Mouse (Mus musculus) cortical plate, adult 2 months (tissue): Measurements from ENCODE around the gene Mfsd2b. TPM values are rescaled to one million over a fixed set of nuclear protein-coding genes. Genes with fewer than 3 reads are reported as not detected.

Experiments
- H3K27ac ChIP-seq: fragments of 200-500 bp; 2 replicates; pipeline ENCODE4 v1.5.1; 2012; ENCODE audit warnings: low read length, control low read depth, inconsistent platforms; ENCODE audit not compliant: insufficient read depth
- H3K4me1 ChIP-seq: fragments of 200-500 bp; 2 replicates; pipeline ENCODE4 v1.6.1; 2011; ENCODE audit warnings: low read length; ENCODE audit not compliant: control insufficient read depth, insufficient read depth
- H3K4me3 ChIP-seq: fragments of 200-500 bp; 2 replicates; pipeline ENCODE4 v1.5.1; 2011; ENCODE audit warnings: mild to moderate bottlenecking, low read length, control low read depth; ENCODE audit not compliant: insufficient read depth
- CTCF ChIP-seq: fragments of 200-500 bp; IDR thresholded peaks from 2 replicates; pipeline ENCODE4 v1.5.1; 2011; ENCODE audit warnings: mild to moderate bottlenecking, control low read depth, low read length; ENCODE audit not compliant: insufficient read depth; ENCODE audit errors: extremely low read depth
- POLR2A ChIP-seq: fragments of 200-500 bp; IDR thresholded peaks from 2 replicates; pipeline ENCODE4 v1.6.1; 2011; ENCODE audit warnings: mild to moderate bottlenecking, low read length, control low read depth; ENCODE audit not compliant: insufficient read depth; ENCODE audit errors: extremely low read depth
- polyA plus RNA-seq: library from polyadenylated mRNA; depleted of rRNA; stranded (reverse); fragments of >200 nt; gene quantifications from 2 replicates; pipeline ENCODE4 v1.2.3, GENCODE M21; 2012

The Mfsd2b gene
- polyA plus RNA-seq, 1 experiment: 1.5 TPM

DNA sequence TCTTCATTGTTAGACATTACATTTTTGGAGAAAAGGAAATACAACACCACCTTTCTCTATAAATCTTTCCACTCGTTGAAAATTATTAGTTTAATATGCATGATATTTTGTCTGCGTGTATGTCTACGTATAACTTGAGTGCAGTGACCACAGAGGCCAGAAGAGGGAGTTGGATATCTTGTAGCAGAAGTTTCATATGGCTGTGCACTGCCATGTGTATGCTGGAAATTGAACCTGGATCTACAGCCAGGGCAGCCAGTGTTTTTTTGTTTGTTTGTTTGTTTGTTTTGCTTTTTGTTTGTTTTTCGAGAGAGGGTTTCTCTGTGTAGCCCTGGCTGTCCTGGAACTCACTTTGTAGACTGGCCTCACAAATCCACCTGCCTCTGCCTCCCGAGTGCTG lies 4.9 kb upstream of the Mfsd2b start:
- Histone ChIP-seq H3K4me3 (no peak overlapping the region), H3K27ac (no peak overlapping the region), H3K4me1 (no peaks in the 10 kb centered on the region)
- TF ChIP-seq CTCF (no peak), POLR2A (no peak)

DNA sequence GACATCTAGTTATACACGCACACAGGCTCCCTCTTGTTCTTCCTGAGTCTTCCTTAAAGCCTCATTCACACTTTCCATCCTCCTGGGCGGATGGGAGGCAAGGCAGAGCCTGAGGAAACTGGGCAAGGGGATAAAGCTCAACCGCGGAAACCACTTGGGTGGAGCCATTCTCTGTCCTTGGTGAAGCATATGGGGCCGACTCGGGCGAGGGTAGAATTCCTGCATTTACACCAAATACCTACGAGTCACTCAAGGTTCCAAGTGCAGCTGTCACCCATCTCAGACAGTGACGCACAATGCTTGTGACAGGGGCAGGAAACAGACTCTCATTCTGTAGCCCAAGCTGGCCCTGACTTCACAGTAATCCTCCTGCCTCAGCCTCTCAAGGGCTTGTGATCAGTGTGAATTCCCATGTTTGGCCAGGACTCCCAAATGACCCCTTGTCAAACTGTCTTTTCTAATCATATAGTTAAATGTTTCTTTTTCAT lies 4.2 kb upstream of the Mfsd2b start:
- 0 out of 2 replicates have a peak, but pooled peaks cover 2% of the 10 kb centered on the region for H3K4me1 ChIP-seq
- no peak overlapping the region for H3K4me3 ChIP-seq
- H3K27ac ChIP-seq: no peak overlapping the region
- TF ChIP-seq POLR2A (no peak), CTCF (no peak)

DNA sequence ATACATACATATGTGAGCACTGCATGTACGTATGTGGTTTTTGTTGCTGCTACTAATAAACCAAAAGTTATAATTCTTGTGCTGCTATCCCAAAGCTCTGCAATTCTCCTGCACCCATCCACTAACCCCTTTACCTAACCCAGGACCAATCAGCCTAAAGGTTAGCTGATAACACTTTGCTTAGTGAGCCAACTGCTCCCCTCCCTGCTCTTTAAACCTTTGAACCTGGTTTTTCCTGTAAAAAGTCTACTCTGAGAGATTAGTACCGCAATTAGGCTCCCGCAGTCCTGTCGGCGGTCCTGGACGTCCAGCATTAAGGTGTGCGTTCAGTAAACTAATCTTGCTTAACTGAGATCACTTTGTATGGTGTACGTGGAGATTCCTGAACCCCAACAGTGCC lies 1.5 kb upstream of the Mfsd2b start:
- H3K4me3 ChIP-seq: no peak overlapping the region
- H3K4me1 ChIP-seq: 0 out of 2 replicates have a peak, but pooled peaks cover 2% of the 10 kb centered on the region
- TF ChIP-seq POLR2A (no peak), CTCF (no peak)
- H3K27ac ChIP-seq: no peak overlapping the region

DNA sequence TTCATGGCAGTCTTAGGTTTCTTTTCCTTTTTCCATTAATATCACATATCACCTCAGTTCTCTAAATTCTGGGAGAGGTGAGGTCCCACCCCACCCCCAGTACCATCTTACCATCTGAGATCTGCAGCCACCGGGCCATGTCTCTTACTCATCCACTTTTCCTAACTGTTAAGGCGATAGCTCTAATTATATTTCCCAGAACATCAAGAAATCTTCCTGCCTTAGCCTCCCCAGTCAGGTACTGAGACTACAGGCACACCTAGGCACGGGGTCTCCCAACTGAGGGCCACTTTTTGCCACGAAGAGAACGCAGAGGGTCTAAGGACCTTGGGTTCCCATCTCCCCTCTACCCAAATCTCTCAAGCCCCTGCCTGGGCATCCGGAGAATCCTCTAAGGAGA lies 628 bp downstream of the Mfsd2b start:
- H3K27ac ChIP-seq: no peak overlapping the region
- TF ChIP-seq CTCF (no peak), POLR2A (no peak)
- H3K4me1 ChIP-seq: 0 out of 2 replicates have a peak, but pooled peaks cover 2% of the 10 kb centered on the region
- no peak overlapping the region for H3K4me3 ChIP-seq

DNA sequence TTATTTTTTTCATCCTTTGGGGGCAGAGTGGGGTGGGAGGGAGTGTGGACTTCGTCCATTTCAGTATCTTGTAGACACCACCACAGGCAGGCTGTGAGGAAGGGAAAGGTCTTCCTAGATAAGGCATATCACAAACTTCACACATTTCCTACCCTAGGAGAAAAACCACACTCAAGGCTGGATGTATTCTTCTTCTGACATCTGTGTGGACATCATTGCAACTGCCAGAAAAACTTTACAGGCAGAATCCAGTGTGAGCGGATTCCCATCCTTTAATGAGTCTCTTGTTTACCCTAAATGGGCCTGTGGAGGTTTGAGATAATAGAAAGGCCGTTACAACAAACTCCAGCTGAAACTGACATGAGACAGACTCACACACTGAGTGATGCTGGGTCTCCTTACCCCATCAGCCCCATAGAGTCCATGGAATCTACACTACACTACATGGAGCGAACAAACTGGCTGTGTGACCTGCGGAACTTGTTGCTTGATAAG lies 1.1 kb downstream of the Mfsd2b start:
- no peak for TF ChIP-seq POLR2A
- no peak for TF ChIP-seq CTCF
- H3K27ac ChIP-seq: no peak overlapping the region
- no peak overlapping the region for H3K4me3 ChIP-seq
- H3K4me1 ChIP-seq: 0 out of 2 replicates have a peak, but pooled peaks cover 2% of the 10 kb centered on the region

DNA sequence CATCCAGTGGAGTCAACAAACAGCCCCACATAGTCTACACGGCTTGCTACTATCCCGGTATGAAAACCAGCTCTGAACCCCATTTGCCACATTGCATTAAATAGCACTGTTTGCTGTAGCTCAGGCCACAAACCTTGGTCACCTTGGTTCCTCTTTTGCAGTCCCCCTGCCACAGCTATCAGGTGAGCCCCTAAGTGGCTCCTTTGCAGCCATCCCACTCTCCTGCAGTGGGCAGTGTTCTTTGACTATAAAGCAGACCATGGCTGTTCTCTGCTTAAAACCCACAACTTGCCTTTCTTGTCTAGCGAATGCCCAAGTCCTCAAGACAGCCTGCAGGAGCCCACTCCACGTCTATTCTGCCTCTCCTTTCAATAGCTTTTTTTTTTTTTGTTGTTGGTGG lies 1.9 kb downstream of the Mfsd2b start:
- Histone ChIP-seq H3K4me3 (no peak overlapping the region), H3K27ac (no peak overlapping the region), H3K4me1 (0 out of 2 replicates have a peak, but pooled peaks cover 2% of the 10 kb centered on the region)
- TF ChIP-seq CTCF (no peak), POLR2A (no peak)

DNA sequence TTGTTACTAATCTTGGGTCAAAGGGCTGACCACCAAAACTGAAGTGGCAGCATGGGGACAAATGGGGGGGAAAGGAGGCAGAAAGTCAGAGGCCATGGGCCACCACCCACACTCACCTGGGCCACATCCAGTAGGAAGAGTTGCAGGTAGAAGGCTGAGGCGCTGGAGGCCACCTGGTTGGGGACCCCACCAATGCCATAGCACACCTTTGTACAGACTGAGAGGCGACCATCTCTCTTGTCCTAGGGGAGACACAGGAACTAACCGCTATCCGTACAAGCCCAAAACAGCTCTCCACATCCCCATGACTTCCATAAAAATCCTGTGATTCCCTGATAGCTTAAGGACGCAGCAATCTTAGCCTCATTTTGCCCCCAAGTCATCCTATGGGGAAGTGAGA lies 2.9 kb downstream of the Mfsd2b start:
- no peak overlapping the region for H3K27ac ChIP-seq
- no peak for TF ChIP-seq CTCF
- TF ChIP-seq POLR2A: no peak
- H3K4me3 ChIP-seq: no peak overlapping the region
- 0 out of 2 replicates have a peak, but pooled peaks cover 2% of the 10 kb centered on the region for H3K4me1 ChIP-seq

DNA sequence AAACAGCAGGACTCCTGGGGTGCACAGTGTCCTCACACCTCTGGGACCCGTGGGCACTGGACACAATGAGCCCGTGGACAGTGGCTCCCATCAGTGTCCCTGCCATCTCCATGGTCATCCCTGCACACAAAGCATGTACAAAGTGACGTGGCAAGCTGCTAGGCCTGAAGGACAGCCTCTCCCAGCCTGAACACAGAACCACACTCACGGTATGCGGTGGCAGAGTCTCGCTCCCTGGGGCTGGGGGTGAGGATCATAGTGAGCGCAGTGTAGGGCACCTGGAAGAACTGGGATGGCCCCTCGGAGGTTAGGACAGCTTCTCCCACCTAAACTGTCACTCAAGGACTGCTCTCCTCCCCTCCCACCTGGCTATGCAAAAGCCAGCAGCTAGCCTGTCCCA lies 5.2 kb downstream of the Mfsd2b start:
- H3K27ac ChIP-seq: no peak overlapping the region
- TF ChIP-seq CTCF (no peak), POLR2A (no peak)
- peaks cover 4% of the 10 kb centered on the region for H3K4me1 ChIP-seq
- no peak overlapping the region for H3K4me3 ChIP-seq

DNA sequence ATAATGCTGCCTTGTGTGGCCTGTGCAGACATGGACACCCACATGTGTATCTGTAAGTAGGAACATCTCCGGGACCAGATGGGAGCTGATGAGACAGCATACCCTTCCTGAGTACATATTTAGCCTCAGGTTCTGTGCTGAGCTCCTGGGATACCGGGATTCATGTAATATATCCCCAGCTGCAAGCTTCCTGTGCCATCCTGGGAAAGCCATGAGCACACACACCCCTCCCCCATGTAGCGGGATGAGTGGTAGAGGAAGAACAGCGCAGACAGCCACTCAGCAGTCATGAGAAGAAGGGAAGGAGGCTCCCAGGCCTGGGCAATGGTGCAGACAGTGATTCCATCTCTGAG lies 9.8 kb downstream of the Mfsd2b start:
- Histone ChIP-seq H3K4me3 (no peak overlapping the region), H3K27ac (no peak overlapping the region), H3K4me1 (peaks cover 3% of the 10 kb centered on the region)
- no peak for TF ChIP-seq CTCF

DNA sequence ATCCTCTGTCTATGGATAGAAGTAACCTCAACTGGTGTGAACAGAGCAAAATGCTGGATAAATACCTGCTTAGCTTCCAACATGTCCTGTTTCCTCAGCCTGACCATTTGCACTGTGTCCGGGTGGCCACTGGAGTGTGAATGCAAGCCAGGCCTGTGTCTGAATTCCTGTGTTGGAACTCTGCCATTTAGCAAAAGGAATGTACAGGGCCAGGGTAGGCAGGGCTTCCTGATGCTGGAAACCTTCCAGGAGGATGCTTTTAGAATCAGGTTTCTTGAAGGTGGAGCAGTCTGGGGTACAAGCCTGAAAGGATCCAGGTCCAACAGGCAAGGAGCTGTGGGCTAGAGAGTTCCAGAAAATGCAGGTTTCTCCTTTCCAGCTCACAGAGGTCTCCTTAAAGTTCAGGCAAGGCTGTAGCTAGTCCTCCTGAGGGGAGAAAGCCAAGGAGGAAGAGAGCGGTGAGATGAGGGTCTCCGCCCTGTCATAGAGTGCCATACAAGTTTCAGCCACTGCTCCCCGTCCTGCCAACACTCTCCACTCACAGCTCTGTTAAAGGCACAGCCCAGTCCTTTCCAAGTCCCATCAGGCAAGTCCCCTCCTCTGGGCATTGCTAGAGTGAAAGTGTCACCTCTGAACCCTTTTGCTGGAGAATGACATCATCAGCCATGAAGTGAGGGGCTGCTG lies 10.4 kb downstream of the Mfsd2b start:
- no peak overlapping the region for H3K27ac ChIP-seq
- no peak overlapping the region for H3K4me3 ChIP-seq
- peaks cover 3% of the 10 kb centered on the region for H3K4me1 ChIP-seq
- TF ChIP-seq POLR2A (no peak), CTCF (no peak)
